Mouse (Mus musculus): ENCODE measurements around the gene Ugt1a6b.
"Not testable (repeated sequence)": the region's sequence is repeated elsewhere in the genome, so short reads cannot be mapped to it uniquely, and the experiment has no call there.

The Ugt1a6b gene

DNA sequence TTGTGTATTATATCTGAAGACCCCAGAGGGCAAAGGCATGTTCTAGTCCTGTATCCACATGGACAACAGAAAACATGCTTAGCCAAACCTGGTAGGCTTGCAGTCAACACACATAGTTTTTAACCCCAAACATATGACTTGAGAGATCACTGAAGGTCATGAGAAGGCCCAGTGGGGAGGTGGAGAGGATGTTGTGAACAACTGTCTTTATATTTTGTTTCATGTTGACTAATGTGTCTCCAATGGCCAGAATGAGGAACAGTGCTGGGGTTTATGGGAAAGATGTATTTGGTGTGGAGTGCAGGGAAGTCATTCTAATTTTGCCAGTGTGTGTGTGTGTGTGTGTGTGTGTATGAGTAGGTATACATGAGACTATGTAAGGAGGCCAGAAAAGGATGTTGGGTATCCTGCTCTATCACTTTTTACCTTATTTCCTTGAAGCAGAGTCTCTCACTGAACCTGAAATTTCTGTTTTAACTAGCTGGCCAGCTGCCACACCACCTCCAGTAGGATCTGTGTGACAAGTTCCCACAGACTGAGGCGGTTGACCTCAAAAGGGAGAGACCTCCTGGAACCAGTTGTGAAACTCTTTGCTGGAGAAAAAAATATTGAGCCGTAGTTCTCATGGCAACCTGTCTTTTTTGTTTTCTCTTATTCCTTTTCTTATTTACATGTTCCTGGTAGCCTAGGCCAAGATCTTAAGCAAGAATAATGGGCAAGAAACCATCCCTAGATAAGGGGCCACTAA is 121.2 kb downstream of the Ugt1a6b start:
- no peak for DNase-seq (ENCODE audit: low read depth)

DNA sequence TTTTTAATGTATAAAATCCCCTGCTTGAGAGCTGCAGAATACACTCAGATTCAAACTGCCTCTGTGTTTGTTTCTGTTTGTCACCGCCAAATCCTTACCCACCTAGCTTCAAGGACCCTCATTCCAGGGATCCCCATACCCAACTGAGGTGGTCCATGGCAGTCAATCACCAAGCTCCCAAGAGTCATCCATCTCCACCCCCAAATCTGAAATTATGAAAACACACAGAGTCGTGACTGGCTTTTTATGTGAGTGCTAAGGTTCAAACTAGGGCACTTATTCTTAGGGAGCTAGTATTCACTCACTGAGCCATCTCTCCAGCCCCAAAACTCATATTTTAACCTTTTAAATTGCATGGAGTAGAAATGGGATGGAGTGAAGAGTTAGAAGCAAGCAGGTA is 122.2 kb downstream of the Ugt1a6b start:
- DNase-seq (ENCODE audit: low read depth), result not testable (repeated sequence)

DNA sequence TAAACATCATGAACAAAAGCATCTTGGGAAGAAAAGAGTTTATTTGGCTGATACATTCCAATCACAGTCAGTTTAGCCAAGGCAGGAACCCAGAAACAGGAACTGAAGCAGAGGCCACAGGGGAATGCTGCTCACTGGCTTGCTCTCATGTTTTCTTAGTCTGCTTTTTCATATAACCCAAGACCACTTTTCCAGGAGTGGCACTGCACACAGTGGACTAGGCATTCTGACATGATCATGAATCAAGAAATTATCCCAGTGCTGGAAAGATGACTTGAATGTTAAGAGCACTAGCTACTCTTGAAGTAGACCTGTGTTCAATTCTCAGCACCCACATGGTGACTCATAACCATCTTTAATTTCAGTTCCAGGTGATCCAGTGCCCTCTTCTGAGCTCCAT is 122.7 kb downstream of the Ugt1a6b start:
- DNase-seq (ENCODE audit: low read depth), result no peak

DNA sequence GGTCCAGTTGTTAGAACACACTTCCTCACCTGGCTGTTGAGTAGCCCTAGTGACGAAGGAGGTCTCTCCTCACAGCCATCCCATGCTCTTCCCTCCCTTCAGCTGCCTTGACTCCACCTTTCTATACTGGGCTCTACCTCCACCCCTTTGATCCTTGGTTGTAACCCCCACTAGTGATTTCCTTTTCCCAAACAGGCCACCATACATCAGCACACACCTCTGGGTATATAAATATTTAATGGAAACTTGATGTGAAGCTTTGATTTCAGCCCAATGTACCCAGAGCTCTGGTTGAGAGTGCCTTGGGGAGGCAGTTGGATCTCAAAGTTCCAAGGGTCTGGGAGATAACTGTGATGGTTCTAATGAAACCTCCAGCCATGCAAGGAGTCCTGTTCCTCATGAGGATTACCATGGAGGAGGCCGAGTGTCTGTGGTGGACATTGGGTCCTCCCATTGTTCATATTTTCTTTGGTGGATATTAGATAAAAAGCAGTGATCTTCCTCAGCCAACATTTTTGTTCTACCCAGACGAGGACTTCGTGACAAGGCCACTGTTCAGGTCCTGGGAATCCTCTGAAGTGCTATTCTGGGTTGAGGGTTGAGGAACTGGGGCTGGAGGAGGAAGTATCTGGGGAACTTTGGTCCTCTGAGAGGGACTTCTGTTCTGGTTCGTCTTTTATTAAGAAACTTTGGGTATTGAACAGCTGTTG is 123.8 kb downstream of the Ugt1a6b start, which contains the start of gene Mroh2a:
Gene Mroh2a (plus strand): TSS at position 317 of the 710 bp plus-strand sequence.
- no peak for DNase-seq (ENCODE audit: low read depth)

DNA sequence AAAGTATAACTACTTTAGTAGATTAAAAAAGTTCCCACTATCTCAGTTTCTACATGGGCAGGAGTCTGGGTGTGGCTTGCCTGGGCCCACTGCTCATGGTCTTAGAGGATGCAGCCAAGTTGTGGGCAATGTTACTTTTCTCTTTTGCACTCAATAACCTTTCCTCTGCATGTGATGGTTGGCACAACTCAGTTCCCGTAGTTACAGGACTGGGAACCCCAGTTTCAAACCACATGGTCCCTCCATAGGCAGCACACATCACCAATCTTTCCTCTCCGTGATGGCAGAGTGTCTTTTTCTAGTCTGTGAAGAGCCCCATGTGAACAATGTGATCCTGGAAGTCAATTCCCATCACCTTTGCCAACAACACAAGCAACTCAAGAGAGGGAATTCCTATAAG is 124.4 kb downstream of the Ugt1a6b start:
- DNase-seq (ENCODE audit: low read depth), result no peak

DNA sequence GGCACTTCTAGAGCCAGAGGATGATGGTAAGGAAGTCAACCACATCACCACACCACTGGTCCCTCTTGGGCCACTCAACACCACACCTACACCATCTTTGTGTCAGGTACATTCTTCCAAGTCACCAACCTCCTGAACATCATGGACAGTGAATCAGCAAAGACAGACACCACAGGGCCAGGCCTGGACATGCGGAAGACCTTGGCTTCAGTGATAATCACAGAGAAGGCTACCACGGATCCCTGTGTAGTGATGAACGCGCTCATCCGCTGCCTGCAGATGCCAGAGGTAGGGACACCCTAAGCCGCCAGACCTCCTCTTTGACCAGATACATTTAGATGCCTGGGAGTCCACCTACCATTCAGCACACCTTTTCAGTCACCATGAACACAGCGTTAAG is 125.1 kb downstream of the Ugt1a6b start:
- no peak for DNase-seq (ENCODE audit: low read depth)

DNA sequence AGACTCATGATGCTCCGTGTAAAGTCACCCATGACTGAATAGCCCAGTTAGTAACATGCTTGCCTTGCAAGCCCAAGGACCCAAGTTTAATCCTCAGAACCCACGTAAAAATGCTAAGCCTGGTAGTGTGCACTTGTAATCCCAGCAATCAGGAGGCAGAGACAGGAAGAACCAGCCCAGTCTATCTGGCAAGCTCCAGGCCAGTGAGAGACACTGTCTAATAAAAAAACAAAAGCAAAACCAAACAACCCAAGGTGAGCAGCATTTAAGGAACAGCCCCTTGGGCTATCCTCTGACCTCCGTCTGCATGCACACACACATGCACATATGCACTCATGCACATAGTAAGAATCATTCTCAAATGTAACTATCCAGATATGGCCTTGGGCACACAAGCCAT is 126.5 kb downstream of the Ugt1a6b start:
- DNase-seq (ENCODE audit: low read depth), result no peak

DNA sequence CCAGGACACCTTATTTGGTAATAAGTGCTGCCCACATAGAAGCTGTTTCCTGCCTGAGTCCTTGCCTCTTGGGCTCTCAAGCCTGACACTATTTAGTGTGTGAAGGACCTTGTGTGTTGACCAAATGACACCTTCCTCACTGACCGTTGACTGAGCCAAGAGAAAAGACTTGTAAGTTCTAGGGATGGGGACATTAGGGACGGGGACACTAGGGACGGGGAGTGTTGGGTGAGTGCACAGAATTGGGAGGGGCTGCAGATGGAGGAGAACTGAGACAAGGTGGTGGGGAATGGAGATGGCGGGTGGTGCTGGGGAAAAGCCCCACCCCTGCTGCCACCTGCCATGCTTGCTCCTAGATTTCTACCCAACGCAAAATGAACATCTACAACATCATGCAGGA is 126.9 kb downstream of the Ugt1a6b start:
- DNase-seq (ENCODE audit: low read depth), result no peak

DNA sequence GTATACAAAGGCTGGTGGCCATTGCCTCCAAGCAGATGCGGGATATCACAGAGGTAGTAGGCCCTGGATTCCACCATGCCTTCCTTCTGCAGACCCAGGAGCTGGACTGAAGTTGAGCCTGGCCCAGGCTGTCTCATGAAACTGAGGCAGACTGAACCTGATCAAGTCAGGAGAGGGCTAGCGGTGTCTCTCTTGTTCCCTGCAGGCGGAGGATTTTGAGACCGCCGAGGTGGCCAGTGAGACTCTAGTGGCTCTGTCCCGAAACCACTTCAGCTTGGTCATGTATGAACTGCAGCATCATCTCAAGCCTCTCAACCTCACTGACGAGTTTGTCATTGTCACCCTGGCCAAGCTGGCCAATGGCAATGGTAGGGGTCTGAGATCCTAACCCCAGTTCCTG is 127.4 kb downstream of the Ugt1a6b start:
- no peak for DNase-seq (ENCODE audit: low read depth)

DNA sequence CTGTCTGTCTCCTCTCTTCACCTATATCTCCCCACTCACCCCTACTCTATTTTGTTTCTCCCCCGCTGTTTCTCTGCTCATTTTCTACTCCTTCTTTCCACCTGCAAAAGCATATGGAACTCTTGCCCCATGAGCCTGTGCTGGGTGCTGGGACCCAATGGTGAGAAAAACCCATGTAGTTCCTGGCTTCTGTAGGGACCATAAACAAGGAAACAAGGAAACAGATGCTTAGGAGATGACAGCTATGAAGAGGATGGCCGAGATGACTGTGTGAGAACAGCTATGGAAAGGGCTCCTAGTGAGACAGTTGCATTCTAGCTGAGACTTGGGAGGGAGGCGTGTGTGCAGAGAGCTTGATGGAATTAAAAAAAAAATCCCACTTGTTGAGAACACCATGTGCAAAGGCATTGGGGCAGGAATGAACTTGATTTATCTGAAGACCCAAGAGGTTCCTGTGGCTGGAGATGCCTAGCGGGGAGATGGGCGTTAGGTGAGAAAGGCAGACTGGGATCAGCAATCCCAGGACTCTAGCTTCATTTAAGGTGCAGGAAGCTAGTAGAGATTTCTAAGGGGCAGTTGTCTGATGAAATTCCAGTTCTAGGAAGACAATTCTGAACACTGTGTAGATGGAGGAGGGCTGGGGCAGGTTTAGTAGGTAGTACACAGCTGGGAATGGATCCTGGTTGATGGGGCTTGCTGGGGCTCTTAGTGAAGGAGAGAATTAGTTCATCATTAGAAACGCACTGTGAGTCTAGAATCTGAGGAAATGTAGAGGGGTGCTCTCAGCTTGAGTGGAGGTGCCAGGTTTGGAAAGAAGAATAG is 128.1 kb downstream of the Ugt1a6b start:
- DNase-seq (ENCODE audit: low read depth), result no peak

DNA sequence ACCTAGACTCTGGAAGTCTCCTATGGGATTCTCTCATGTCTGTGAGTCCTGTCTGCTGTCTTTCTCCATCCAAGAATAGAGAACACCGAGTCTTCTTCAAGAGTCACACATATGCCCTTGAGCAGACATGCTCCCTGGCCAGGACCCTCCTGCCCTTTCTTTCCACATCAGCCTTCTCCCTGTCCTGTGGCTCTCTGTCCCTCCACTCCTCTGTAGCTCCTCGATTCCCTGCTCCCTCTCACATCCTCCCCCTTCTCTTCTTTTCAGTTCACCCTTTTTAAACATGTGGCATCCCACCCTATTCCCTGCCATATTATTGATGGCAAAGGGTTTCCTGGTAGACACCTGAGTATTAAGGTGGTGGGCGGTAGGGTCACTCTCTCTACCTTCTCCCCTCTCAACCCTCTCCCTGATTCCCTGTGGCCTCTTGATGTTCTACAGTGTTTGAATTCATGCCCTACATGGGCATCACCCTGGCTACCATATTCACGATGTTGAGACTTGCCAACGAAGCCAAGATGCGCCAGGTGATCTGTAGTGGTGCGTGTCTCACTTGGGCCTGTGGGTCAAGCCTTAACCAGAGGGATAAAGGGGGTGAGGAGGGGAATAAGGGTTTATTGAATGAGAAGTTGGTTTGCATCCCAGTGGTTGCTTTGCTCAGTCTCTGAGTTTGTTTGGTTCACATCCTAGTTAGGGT is 128.9 kb downstream of the Ugt1a6b start:
- DNase-seq (ENCODE audit: low read depth), result no peak

DNA sequence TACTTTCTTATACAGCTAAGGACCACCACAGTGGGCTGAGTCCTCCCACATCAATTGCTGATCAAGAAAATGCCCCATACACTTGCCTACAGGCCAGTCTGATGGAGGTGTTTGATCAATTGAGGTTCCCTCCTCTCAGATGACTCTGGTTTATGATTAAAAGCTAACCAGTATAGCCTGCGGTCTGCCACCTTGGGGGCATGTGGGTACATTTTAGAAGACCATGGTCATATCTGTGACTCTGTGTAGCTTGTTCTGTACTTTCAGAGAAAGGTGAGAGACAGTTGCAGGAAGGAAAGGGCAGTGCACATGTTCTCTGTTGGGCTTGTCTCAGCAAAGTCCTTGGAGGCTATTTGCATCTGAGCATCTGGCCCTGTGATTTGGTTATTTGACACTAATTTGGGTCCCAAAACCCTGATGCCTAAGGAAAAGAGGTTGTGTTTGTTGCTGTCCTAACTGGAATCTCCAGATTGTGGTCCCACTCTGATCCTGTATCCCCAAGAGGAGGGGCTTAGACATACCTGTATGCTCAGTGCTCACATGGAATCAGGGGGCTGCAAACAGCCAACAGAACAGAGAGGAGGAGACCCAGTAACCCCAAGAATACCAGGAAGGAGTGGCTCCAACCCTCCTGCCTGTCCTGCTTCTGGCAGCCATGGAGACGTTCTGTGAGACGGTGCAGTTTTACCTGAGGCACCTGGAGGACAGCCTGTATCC is 129.8 kb downstream of the Ugt1a6b start:
- DNase-seq (ENCODE audit: low read depth), result no peak

DNA sequence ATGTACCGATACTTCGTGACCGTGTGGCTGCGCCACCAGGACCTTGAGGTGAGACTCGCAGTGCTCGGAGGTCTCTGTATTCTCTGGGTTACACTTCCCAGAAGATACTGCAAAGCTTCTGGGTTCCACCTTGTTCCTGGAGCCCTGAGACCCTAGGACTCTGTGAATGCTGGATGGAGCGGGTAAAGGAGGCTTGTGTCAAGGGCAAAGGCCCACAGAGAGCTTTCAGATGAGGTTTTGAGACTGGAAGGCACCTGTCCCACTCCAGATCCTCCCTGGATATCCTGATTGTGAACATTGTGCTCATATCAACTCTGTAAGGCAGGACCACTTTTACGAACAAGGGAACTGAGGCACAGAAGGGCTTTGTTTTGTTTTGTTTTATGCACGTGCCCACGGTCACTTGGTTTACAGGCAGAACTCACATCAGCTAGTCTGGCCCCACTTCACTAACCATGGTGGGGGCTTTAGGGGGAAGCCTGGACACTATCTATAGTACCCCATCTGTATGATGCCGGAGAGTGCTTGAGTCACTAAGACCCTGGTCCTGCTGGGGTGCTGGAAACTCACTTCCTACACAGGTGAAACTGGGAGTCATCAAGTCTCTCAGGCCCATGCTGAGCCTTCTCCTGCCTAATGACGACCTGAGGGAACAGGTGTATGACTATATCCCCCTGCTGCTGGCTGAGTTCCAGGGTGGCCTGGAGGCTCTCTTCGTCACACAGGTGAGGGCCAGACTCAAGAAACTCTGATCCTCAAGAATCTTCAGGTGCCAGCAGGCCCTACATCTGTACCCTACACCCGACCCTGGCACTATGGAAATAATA is 130.6 kb downstream of the Ugt1a6b start:
- no peak for DNase-seq (ENCODE audit: low read depth)

DNA sequence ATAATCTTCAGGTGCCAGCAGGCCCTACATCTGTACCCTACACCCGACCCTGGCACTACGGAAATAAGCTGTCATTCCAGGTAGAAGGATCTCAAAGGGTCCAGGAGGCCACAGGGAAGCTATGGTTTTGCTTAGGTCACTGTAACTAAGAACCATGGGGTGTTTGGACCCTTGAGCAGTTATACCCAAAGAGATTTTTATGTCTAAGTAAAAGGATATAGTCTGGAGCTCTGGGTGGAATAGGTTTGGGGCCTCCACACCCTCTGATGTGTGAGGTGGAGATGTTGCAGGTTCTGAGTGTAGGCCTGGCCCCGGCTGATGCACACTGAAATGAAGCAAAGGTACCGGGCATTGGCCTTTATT is 131.2 kb downstream of the Ugt1a6b start:
- DNase-seq (ENCODE audit: low read depth), result no peak

DNA sequence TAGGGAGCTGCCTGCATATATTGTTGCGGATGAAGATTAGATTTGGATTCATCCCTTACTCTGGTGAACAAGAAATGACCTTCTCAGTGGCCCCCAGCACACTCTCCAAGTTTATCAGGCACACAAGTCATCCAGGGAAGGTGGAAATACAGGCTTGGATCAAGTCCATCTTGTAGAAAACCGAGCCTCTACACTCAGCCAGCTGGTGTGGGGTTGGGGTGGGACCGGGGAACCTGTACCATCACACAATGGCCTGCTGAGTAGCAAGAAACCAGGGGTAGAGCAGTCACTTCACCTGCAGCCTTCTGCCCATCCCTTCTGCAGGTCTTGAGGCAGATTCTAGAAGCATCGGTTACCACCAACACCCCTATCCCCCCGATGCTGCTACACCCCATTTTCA is 131.6 kb downstream of the Ugt1a6b start:
- DNase-seq (ENCODE audit: low read depth), result no peak

DNA sequence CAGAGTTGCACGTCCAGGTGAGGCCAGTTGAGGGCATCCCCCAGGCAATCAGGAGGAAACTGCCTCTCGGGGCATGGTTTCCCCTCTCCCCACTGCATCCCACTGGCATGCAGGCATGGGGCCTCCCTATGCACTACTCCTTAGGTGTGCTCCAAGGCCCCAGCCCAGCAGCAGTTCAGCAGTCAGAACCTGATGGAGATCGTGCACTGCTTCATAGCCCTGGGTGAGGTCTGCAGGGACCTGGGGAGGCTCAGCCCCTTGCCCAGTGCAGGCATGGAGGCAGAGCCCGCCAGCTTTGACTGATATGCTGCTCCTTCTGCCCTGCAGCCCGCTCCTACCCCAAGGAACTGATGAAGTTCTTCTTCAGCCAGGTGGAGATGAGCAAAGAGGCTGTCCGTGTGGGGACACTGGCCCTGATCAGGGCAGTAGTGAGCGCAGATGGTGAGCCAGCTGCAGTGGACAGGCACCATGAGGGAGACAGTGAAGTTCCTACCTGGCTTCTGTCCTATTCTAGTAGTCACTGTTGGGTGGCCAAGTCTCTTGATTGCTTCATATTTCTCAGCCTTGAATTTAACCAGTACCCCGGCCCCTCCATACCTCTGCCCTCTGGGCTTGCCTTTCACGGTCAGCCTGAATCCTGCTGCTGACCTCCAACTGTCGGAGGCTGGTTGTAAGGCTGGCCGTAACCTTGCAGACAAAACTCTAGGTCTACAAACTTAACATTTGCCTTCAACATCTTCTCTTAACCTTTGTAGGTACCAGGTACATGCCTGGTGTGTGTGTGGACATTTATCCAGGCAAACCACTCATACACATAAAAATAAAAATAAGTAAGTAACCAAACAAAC is 132.2 kb downstream of the Ugt1a6b start:
- no peak for DNase-seq (ENCODE audit: low read depth)

DNA sequence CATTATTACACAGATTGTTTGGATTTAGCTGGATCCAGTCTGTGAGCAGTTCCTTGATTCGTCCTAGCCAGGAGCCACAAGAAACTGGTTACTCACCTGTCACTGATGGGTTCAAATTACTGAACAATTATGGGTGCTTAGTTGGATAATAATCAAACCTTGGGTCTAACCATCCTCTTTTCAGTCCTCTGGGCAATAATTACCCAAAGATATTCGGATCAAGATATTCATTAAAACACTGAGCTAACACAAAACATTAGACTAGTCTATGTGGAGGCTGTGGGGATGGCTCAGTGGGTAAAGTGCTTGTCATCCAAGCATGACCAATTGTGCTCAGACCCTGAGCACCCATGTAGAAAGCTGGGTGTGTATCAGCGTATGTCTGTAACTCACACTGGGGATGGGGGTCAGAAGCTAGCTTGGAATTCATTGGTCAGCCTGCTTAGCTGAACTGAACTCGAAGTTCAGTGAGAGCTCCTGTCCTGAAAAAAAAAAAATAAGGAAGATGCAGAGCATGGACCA is 132.9 kb downstream of the Ugt1a6b start:
- no peak for DNase-seq (ENCODE audit: low read depth)

DNA sequence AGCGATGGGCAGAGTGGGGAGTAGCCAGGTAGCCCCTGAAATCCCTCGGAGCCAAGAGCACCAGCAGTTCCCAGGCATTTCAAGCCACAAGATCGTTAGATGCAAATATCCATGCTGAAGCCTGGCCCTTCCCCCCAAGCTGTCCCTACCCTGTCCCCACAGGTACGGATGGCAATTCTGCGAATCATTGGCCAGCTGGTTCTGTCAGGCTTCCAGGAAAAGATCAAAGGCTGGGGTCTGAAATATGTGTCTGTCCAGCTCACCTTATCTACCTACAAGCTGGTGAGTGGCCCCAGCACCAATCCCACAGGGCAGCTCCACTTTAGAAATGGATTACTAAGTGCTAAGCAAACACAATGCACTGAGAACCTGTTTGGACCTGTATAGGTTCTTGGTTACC is 134.3 kb downstream of the Ugt1a6b start:
- no peak for DNase-seq (ENCODE audit: low read depth)

DNA sequence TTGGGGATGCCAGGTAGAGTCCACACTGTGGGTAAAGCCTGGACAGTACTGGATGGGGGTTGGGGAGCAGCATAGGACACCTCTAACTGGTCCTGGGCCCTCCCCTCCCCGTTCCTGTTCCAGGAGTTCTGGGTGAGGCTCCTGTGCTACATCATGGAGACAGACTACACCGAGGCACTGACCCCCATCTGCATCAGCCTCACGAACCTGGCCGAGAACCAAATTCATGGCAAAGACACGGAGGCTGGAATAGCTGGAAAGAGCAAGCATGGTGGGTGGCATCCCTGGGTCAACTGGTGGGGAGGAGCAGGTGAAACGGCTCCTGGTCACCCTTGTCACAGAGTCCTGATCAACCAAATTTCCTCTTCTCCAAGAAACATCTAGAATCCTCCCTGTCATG is 135.7 kb downstream of the Ugt1a6b start:
- DNase-seq (ENCODE audit: low read depth), result no peak

DNA sequence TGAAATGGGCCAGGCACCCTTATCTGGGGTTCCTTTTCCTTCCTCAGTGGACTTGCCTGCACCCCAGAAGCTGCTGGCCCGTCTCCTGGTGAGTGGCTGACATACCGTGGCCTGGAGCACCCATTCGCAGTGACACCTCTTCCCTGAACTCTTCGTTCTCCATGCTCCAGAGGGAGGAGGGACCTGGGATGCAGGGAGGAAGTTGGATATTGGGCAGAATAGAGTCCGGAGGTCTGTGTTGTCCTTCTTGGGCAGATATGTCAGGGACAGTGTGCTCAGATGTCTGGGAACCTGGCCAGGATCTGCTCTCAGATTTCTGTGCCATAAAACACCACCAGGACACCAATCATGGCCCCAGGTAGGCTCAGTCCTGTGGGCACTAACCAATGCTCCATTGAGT is 137.0 kb downstream of the Ugt1a6b start:
- DNase-seq (ENCODE audit: low read depth), result no peak
